Mouse (Mus musculus): Measurements from ENCODE around the gene 1700029F12Rik. TPM values are rescaled to one million over a fixed set of nuclear protein-coding genes. Genes with fewer than 3 reads are reported as not detected.
"Not testable (repeated sequence)": the region's sequence is repeated elsewhere in the genome, so short reads cannot be mapped to it uniquely, and the experiment has no call there.

1700029F12Rik gene
- polyA plus RNA-seq (2012; rRNA removed): 7.4 and 15.2 TPM in 2 replicates

DNA sequence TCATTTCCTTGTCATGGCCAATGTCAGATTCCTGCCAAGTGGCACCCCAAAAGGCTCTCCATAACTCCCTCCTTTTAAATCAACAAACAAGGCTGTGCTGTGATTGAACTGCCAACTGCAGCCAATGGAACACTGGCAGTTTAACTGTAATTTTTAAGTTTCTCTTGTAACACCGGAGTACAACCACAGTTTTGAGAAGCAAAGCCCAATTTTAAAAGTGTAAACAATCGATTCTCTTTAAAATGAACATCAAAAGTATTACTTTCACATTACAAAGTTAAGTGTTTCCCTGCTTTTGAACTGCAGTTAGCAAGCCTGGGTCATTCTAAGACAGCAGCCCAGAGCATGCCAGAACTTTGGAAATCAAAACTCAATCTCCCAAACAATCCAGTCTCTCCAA is at the start of gene 1700029F12Rik:
1700029F12Rik (minus strand) TSS at position 101 of the 400 bp plus-strand sequence.
- no peak for DNase-seq (ENCODE audit: low read depth)

GRCm38 (mm10) chr13:97082432-97082831 is 48.3 kb upstream of the 1700029F12Rik start:
- no peak for DNase-seq (ENCODE audit: low read depth)

DNA sequence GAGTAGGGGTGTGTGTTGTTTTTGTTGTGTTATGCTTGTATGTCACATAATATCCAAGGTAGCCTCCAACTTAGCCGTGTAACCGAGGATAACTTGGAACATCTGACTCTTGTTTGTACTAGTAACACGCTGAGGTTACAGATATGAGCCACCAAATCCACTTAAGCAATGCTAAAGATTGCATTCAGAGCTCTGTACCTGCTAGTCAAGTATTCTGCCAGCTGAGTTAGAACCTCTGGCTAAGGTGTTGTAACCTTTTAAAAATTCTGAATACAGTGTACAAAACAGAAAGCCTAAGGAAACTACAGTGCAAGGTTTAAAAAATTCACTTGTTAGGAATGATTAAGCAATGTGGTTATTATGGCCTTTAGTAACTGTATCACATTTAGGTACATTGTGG is 46.5 kb upstream of the 1700029F12Rik start:
- DNase-seq (ENCODE audit: low read depth): peak; percentile 55

- no peak for DNase-seq (ENCODE audit: low read depth)
These were observed 46.0 kb upstream of the 1700029F12Rik start for GRCm38 (mm10) chr13:97080201-97080600.

DNA sequence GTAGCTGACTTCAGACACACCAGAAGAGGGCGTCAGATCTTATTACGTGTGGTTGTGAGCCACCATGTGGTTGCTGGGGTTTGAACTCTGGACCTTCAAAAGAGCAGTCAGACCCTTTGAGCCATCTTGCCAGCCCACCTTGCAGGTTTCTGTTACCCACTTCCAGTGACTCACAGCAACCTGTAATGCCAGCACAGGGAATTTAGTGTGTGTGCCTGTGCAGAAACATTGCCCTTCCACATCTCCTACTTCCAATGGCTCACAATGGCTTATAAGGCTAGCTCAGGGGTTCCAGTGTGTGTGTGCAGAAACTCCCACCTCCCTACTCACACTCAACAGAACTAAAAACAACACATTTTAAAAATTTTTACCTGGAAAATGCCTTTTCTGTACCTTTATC is 43.4 kb upstream of the 1700029F12Rik start:
- no peak for DNase-seq (ENCODE audit: low read depth)

DNA sequence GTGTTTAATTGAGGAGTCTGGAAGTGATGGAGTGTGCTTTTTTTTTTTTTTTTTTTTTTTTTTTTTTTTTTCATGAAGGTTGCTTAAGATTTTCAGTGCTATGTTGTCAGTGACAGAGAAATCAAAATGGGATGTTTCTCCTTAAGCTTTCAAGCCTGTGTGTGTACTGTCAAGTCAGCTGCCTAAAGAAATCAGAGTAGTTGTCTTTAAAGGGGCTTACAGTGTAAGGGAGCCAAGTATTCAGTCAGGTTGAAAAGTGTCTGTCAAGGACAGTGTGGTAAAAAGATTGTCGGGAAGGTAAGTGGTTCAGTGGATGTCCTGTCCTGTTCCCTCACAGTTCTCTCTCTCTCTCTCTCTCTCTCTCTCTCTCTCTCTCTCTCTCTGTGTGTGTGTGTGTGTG is 39.3 kb upstream of the 1700029F12Rik start:
- DNase-seq (ENCODE audit: low read depth): no peak

GRCm38 (mm10) chr13:97071626-97072241 is 37.6 kb upstream of the 1700029F12Rik start:
- DNase-seq (ENCODE audit: low read depth): no peak

GRCm38 (mm10) chr13:97070931-97071625 is 36.9 kb upstream of the 1700029F12Rik start:
- DNase-seq (ENCODE audit: low read depth): no peak

GRCm38 (mm10) chr13:97068151-97068550 is 34.0 kb upstream of the 1700029F12Rik start:
- no peak for DNase-seq (ENCODE audit: low read depth)

GRCm38 (mm10) chr13:97067691-97068090 is 33.5 kb upstream of the 1700029F12Rik start:
- no peak for DNase-seq (ENCODE audit: low read depth)

DNA sequence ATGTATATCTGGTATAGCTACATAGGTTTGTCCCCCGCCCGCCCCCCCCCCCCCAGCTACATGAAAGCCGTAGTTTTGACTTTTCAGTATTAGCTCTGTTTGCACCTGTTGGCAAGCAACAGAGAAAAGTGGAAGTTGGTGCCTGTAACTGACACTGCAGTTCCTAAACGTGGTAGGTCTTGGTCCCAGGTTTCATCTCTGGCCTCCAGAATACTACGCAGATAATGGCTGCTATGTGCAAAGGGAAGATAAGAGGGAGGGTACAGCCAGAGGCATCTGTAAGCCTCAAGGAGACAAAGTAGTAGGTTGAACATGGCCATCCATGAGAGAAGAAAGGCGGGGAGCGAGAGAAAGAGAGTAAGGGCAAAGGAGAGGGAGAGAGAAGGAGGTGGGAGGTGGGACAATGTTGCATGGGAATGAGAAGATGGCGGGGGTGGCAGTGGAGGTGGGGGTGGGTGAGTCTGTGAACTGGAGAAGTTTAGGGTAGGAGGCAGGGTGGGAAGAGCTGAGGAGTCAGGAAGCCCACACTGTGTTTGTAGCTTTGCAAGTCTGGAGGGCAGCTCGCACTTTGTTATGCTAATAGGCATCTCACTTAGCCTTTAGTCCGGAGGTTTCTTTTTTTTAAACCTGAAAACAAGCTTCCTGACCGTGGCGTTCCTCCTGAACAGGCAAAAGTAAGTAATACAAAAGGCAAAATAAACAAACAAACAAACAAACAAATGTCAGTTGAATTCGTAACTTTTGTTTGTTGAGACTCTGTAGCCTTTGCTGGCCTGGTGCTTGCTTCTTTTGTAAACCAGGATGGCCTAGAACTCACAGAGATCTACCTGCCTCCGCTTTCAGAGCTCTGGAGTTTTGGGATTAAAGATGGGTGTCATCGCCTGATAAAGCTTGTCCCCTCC is 32.7 kb upstream of the 1700029F12Rik start, which contains the start of gene Fam169a:
Fam169a (plus strand) TSS at position 638 of the 902 bp plus-strand sequence.
- no peak for DNase-seq (ENCODE audit: low read depth)

DNA sequence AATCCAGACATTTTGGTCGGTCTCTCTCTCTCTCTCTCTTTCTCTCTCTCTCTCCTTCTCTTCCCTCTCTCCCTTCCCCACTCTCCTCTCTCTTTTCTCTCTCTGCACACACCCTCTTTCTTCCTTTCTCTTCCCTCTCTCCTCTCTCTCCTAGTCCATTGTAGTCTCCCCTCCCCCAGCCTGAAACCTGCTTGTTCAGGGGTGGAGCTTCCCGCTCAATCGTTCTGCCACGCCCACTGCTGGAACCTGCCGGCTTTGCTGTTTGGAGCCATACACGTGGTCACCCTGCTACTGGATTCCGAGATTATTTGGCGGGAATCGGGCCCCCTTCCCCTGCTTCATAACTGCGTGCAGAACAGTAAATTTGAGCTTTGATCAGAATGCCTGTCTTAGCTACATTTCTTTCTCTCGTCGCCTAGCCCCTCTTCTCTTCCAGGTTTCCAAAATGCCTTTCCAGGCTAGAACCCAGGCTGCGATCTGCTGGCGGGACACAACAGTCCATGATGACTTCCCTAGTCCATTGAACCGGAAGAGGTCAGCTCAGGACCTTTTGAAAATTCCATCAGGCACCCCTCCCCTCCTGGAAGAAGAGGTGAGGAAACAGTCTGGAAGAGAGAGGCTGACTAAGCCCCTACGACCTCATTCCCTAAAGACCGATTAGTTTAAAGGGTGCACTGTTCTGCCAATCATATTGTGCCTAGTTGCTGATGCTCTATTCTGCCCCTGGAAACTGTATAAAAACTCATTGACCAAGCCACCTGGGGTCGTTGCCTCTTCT is 30.9 kb upstream of the 1700029F12Rik start:
- DNase-seq (ENCODE audit: low read depth): not testable (repeated sequence)

GRCm38 (mm10) chr13:97064413-97064812 is 30.3 kb upstream of the 1700029F12Rik start:
- no peak for DNase-seq (ENCODE audit: low read depth)

DNA sequence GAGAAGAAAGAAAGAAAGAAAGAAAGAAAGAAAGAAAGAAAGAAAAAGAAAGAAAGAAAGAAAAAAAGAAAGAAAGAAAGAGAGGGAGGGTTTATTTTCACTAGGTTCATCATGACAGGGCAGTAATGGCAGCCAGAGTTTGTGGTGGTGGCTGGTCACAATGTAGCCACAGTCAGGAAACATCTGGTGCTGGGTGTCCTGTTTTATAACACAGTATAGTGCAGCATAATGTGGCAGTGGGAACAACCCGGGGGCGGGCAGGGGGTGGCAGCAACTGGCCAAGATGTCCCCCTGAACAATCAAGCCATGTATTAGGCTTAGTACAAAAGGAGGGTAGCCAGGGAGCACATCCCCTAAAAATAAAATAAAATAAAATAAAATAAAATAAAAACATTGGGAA is 29.3 kb upstream of the 1700029F12Rik start:
- no peak for DNase-seq (ENCODE audit: low read depth)

GRCm38 (mm10) chr13:97062151-97062550 is 28.0 kb upstream of the 1700029F12Rik start:
- no peak for DNase-seq (ENCODE audit: low read depth)

GRCm38 (mm10) chr13:97060331-97060730 is 26.2 kb upstream of the 1700029F12Rik start:
- no peak for DNase-seq (ENCODE audit: low read depth)

DNA sequence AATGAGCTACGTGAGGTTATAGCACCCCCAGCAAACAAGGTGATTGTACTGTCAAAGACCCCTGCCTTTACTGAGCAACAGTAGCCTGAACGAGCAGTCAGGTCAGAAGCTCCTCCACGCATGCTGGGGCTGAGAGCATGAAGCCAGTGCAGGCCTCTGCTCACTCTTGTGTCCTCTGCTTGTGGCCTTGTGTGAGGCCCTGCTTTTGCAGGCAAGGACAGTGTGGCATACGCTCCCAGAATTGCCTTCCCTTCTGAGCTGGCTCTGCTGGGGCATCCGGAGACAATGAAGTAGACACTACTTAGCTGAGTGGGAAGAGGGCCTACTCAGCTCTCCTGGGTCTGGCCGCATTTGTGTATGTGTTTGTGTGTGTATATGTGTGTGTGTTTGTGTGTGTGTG is 25.6 kb upstream of the 1700029F12Rik start:
- no peak for DNase-seq (ENCODE audit: low read depth)

DNA sequence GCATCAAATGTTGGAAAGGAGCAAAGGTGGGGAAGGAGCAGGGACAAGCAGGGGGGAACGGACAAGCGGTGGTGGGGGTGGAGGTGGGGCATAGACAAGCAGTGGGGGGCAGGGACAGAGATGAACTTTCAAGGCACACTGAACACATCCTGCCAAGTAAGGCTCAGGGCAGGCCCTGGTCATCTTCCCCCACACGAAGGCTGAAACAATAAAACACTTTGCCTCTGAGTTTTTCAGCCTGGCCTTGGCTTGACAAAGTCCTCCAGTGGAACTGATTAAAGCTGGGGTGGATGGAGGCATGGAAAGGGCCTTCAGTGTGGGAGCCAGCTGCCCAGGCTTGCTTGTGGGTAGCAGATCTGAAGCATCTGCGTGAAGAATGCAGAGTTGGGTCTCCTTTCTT is 23.7 kb upstream of the 1700029F12Rik start:
- DNase-seq (ENCODE audit: low read depth): no peak

GRCm38 (mm10) chr13:97053844-97054243 is 19.7 kb upstream of the 1700029F12Rik start:
- DNase-seq (ENCODE audit: low read depth): peak; percentile 50

DNA sequence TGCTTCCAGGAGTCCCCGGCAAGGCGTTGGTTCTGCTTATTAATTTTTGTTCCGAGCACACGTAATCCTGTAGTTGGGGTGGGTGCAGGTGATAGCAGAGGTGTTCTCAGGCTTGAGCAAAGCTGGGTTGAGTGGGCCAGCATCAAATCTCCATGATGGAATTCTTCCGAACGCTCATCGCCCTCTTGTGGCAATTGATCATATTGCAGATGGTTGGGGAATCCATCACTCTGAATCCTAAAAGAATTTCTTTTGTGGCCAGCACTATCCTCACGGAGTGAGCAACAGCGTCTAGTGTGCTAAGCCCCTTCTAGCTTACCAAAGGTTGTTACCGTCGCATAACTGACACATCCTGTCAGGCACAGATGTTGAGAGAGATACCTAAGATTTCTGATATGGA is 18.5 kb upstream of the 1700029F12Rik start:
- DNase-seq (ENCODE audit: low read depth): no peak

DNA sequence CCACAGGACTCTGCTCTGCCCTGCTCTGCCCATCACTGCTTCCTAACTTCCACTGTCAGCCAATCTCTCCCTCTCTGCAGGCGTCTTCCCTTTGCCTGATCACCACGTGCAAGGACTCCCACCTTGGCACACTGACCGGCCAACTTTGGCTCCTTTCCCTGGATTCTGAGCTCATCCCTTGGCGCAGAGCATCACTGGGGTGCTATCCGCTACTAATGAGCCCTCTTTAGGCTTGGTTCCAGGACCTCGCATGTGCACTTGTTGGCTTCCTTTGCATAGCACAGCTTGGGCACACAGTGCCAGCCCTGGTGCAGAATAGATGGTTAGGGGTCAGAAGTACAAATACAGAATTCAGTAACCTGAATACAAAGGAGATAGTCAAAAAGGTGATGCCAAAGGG is 17.0 kb upstream of the 1700029F12Rik start:
- no peak for DNase-seq (ENCODE audit: low read depth)

DNA sequence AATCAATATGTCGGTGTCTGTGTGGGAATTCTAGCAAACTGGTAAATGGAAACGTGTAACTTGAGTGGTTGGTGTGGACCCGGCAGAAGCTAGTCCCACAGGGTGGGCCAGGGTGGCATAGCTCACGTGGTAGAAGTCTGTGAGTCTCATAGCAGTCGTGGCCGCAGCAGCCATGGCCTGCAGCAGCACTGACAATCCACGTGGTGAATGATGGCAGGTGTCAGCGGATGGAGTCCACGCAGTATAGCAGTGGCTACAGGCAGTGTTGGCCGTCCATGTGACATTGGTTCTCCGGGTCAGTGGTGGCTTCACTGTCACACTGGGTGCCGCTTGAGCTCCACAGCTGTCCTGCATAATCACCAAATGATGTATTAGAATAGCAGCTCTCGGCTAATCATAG is 4.1 kb downstream of the 1700029F12Rik start:
- no peak for DNase-seq (ENCODE audit: low read depth)

Data from gonadal fat pad, adult 2 months (tissue).